ENCODE assay signal across 11 mouse cellular contexts in the genomic region with DNA sequence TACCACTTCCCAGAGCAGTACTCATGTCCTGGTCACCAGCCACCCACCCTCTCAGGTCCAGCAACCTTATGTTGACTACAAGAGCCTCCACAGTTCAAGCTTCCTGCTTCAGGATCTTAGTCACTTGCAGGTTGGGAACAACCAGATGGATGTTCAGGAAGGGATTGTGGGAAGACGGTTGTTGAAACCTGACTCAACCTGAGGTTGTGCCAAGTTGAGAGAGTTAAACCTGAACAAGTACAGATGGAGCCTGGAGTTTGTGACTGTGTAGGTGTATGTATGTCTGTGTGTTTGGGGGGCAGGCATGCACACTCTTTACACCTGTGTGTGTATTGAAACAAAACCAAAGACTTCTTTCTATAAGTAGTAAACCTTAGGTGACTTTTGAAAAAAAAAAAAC.
"Had no signal": no experiment of that assay in that cellular context is flagged by ENCODE, and none has a peak within 500 bp of the region (broad histone marks: within the 10 kb centered on the region; RNA-seq: fewer than 3 reads in every experiment).

No protein-coding gene starts in this region.

- ATAC-seq: intestine, embryonic 16.5 days; liver, embryonic 12.5 days had no signal

- DNase-seq: kidney, adult 2 months; kidney, postnatal 14 days; layer of hippocampus, postnatal 36 days; lung, embryonic 14.5 days; lung, postnatal 10 days; lung, postnatal 4 days; midbrain, embryonic 14.5 days; spleen, adult 18-20 months; thymus, postnatal 36 days had no signal
